8 mouse cellular contexts compared by ENCODE assay signal in genomic region chr4:116123602-116124519, GRCm38 (mm10). TPM values are rescaled to one million over a fixed set of nuclear protein-coding genes. Genes with fewer than 3 reads are reported as not detected.
A peak's percentile ranks its signal among the peaks of the same experiment; 100 is the strongest.
DNase-seq lines count a peak whose midpoint lies in the region; ATAC-seq and TF ChIP-seq lines count a peak whose summit lies in the region.

TSS of gene Rad54l (minus strand) at chr4:116123690.
TSS of gene Pomgnt1 (plus strand) at chr4:116123840.

- peak within 1 kb of the TSS; percentile 81 for H3K27ac ChIP-seq in gastrocnemius, adult 2 months
- peak within 1 kb of the TSS; percentile 41; the same call in 1 of the 2 replicates for H3K27ac ChIP-seq in hindbrain, postnatal 0 days

- WGBS in hindbrain, postnatal 0 days: 4% methylated on average over 24 of the region's 24 CpGs

- 0 out of 2 replicates have a peak, but pooled peaks cover 6% of the 10 kb centered on the region for H3K4me1 ChIP-seq in hindbrain, postnatal 0 days (ENCODE audit: insufficient read depth, low read length)

- intact Hi-C loops in gastrocnemius, adult 2 months (cut with DNase I): no loop called here
- intact Hi-C loops in left cerebral cortex, postnatal 10 days (cut with DNase I): no loop called here

- peak within 1 kb of the TSS; percentile 51 for H3K9ac ChIP-seq in hindbrain, postnatal 0 days (replicated peaks; ENCODE audit: low read length)

- no peaks in the 10 kb centered on the region for H3K9me3 ChIP-seq in hindbrain, postnatal 0 days (ENCODE audit: low read length)

- peak within 1 kb of the TSS; percentile 72 for H3K4me2 ChIP-seq in hindbrain, postnatal 0 days (ENCODE audit: low read depth, low read length)

- H3K27me3 ChIP-seq in hindbrain, postnatal 0 days (ENCODE audit: insufficient read depth, low read length): no peaks in the 10 kb centered on the region

- H3K4me3 ChIP-seq in gastrocnemius, adult 2 months: peak within 1 kb of the TSS; percentile 75
- peak within 1 kb of the TSS; percentile 50 for H3K4me3 ChIP-seq in hindbrain, postnatal 0 days (ENCODE audit: low read length)

- H3K36me3 ChIP-seq in hindbrain, postnatal 0 days (ENCODE audit: insufficient read depth, low read length): no peaks in the 10 kb centered on the region

- peak; percentile 26 for TF ChIP-seq CTCF in gastrocnemius, adult 2 months (IDR thresholded peaks at IDR 0.05)
- TF ChIP-seq CTCF in hindbrain, postnatal 0 days (IDR thresholded peaks at IDR 0.05; ENCODE audit: low read depth): peak; percentile 66

- peak; percentile 99 for ATAC-seq in common myeloid progenitor, adult 5-6 weeks (replicated peaks; ENCODE audit: low read depth, poor library complexity, severe bottlenecking)
- ATAC-seq in hindbrain, postnatal 0 days: peak; percentile 98
- ATAC-seq in megakaryocyte progenitor cell, adult 5-6 weeks (replicated peaks; ENCODE audit: poor library complexity): peak; percentile 96

- peak; percentile 73 for DNase-seq in adipocyte (ENCODE audit: low spot score)
- DNase-seq in gastrocnemius, adult 2 months: peak; percentile 87
- peak; percentile 97 for DNase-seq in hindbrain, postnatal 0 days (ENCODE audit: low spot score)
- peak; percentile 74 to 91 for DNase-seq in left cerebral cortex, postnatal 10 days (ENCODE audit: extremely low spot score in 1 of 2, low spot score in 2 of 2)
- peak; percentile 91 to 92 for DNase-seq in right cerebral cortex, postnatal 10 days (ENCODE audit: low spot score in 2 of 2)
- peak; percentile 80 for DNase-seq in urinary bladder, postnatal 14 days (ENCODE audit: low spot score)

RNA-seq across cellular contexts. Expression of gene Rad54l, which starts in this region (rescaled TPM):
- total RNA-seq in common myeloid progenitor, adult 5-6 weeks (2017): 24.1 and 28.7 TPM in 2 replicates
- under 1 TPM; 0.23 to 0.36 TPM for total RNA-seq in gastrocnemius, adult 2 months (2021)
- total RNA-seq in hindbrain, postnatal 0 days (2014; rRNA removed): 3.8 and 5.3 TPM in 2 replicates
- 5.4 and 6.1 TPM in 2 replicates for polyA plus RNA-seq in hindbrain, postnatal 0 days (2015; fragmentation: Nextera tagmentation; extraction: Ambion mirVana)
- total RNA-seq in left cerebral cortex, postnatal 10 days (2021): 1 to 10 TPM; 1.1 to 1.3 TPM
- total RNA-seq in megakaryocyte progenitor cell, adult 5-6 weeks (2015): 23.4 and 26.0 TPM in 2 replicates
- 27.2 and 33.9 TPM in 2 replicates for total RNA-seq in megakaryocyte progenitor cell, adult 5-6 weeks (2017)

RNA-seq across cellular contexts. Expression of gene Pomgnt1, which starts in this region (rescaled TPM):
- total RNA-seq in common myeloid progenitor, adult 5-6 weeks (2017): 14.2 and 15.9 TPM in 2 replicates
- total RNA-seq in gastrocnemius, adult 2 months (2021): 10 to 100 TPM; 47.9 to 50.7 TPM
- total RNA-seq in hindbrain, postnatal 0 days (2014; rRNA removed): 85.9 and 88.7 TPM in 2 replicates
- polyA plus RNA-seq in hindbrain, postnatal 0 days (2015; fragmentation: Nextera tagmentation; extraction: Ambion mirVana): 59.4 and 63.3 TPM in 2 replicates
- total RNA-seq in left cerebral cortex, postnatal 10 days (2021): 10 to 100 TPM; 79.3 to 82.9 TPM
- total RNA-seq in megakaryocyte progenitor cell, adult 5-6 weeks (2015): 8.2 and 13.1 TPM in 2 replicates
- 12.5 and 16.9 TPM in 2 replicates for total RNA-seq in megakaryocyte progenitor cell, adult 5-6 weeks (2017)

Comparison
In these comparisons a context has a peak if more than half of its experiments do, and no peak if none do; other contexts are left out.
1. Peak in every context shown above with its lines: DNase-seq, ATAC-seq, H3K4me3 ChIP-seq and H3K27ac ChIP-seq.